Mouse (Mus musculus) right cerebral cortex, adult 2 months (tissue): ENCODE data around the gene Prr7.

Experiments
- DNase-seq, 2 experiments: peaks; one replicate each; pipeline ENCODE4 v3.0.0; 2021 to 2022; ENCODE audit warnings: low spot score in 2 of 2

The Prr7 gene

DNA sequence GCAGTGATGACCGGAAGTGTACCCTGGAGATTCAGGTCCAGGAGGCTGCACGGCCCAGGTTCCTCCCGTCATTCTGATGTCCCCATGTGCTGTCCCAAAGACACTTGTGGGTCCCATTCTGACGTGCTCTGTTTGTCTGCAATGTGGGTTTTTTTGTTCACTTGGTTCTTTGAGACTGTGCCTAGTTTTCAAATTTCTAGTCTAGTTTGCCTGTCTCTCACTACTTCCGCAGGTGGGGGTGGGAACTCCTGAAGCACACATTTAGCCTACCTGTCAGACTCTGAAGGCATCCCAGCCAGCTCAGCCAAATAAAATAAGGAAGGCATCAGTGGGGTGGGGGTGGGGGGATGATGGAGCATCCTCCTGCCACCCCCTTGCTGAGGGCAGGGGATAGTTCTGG, 15.9 kb upstream of the Prr7 start:
- no peak for DNase-seq

DNA sequence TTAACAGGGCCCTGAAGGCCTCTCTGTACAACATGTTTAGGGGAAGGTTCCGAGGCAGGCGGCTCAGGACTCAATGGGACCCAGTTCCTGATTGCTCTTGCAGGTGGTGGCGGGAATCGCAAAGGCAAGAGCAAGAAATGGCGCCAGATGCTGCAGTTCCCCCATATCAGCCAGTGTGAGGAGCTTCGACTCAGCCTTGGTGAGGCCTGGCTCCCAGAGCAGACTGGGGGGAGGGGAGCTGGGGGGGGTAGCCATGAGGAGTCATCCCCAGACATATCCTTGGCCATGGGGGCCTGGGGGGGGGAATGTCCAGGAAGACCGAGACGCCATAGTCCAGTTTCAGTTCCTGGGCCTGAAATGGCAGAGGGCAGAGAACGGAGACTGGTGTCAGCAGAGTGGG, 14.9 kb upstream of the Prr7 start:
- no peak for DNase-seq

DNA sequence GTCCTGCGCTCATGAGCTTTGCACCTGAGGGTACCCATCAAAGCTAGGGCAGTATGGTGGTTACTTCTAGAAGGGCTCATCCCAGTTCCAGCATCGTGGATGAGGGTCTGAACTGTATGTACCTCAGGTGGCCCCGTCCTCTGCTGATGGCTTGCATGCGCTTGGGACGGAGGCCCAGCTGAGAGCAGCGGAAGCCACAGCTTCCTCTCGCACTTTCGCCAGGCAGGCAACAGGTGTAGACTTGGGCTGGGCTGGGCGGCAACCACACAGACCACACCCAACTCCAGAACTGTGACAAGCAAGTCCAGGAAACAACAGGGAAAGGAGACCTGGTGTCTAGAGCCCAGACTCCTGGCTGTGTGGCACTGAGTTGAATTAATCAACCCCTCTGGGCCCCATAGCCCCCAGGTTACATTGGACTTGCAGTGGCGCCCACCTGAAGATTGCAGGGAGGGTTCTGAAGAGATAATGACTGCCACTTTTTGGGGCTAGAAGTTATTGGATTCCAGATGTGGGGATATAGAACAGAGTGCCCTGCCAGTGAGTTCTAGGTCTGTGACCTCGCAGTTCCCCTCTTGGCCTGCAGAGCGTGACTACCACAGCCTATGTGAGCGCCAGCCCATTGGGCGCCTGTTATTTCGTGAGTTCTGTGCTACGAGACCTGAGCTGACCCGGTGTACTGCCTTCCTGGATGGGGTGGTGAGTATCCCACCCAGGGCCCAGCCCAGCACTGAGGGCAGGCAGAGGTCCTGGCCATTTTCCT, 14.2 kb upstream of the Prr7 start:
- DNase-seq, result no peak

DNA sequence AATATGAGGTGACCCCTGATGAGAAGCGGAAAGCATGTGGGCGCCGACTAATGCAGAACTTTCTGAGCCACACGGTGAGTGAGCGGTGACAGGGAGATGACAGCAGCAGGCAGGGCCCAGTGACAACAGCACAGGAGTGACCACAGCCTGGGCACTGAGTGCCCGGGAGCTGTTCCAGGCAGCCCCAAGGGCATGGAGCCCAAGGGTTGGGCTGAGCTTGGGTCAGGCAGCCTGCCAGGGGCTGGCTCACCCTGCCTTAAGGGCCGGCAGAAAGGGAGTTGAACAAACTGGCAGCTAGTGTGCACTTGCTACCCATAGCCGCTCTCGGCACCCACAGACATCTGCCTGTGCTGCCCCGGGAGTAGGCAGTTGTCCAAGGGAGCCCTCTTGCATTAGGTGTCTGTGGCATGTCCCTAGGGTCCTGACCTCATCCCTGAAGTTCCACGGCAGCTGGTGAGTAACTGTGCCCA, 13.5 kb upstream of the Prr7 start:
- DNase-seq, result no peak

DNA sequence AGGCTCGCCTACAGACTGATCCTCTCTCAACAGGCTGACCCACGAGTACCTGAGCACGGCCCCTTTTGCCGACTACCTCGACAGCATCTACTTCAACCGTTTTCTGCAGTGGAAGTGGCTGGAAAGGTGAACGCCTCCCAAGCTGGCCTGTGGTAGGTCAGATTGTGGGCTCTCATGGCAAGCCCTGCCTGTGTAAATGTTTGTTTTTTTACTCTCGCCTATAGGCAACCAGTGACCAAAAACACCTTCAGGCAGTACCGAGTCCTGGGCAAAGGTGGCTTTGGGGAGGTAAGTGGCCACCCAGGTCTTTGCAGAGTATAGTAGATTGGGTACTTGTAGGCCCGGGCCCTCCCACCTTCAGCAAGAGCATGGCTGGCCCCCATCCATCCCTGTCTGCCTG, 12.8 kb upstream of the Prr7 start:
- DNase-seq, result no peak

DNA sequence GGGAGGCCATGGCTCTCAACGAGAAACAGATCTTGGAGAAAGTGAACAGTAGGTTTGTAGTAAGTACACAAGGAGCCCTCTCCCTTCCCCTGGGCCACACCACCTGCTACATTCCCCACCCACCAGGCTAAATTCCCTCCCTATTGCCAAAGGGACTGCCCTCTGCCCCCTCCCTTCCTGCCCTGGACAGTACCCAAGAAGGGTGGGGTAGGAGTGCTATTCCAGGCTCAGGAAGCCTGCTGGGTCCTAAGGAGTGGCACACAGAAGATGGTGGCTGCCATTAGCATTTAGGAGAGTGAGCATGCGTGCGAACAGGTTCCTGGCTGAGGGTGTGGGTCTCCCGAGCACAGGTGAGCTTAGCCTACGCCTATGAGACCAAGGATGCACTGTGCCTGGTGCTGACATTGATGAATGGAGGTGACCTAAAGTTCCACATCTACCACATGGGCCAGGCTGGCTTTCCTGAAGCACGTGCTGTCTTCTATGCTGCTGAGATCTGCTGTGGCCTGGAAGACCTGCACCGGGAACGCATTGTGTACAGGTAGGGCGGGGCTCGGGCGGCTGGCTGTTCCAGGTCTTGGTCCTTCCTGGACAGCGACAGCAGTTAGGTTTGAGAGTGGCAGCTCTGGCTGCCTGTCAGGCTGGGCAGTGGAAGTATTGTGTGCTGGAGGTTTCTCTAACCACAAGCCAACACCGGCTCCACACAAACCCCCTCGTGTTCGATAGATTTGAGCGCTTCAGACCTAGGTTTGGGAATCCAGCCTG, 12.1 kb upstream of the Prr7 start:
- DNase-seq, result no peak

DNA sequence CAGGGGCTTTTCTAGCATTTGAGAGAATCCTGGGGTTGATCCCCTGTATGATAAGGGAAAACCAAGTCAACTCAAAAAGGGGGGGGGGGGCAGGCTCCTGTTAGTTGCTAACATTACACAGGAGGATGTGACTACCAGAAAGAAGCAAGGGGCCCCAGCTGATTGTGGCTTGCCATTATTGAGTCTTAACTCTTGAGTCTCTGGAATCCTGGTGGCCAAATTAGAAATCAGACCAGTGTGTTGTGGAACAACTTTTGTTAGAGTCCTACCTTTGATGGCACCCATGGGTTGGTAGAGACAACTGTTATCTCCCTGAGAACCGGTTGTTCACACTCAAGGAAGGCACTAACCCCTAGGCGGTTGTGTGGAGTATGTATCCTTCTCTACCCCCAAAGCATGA, 1.1 kb upstream of the Prr7 start:
- DNase-seq, result no peak

DNA sequence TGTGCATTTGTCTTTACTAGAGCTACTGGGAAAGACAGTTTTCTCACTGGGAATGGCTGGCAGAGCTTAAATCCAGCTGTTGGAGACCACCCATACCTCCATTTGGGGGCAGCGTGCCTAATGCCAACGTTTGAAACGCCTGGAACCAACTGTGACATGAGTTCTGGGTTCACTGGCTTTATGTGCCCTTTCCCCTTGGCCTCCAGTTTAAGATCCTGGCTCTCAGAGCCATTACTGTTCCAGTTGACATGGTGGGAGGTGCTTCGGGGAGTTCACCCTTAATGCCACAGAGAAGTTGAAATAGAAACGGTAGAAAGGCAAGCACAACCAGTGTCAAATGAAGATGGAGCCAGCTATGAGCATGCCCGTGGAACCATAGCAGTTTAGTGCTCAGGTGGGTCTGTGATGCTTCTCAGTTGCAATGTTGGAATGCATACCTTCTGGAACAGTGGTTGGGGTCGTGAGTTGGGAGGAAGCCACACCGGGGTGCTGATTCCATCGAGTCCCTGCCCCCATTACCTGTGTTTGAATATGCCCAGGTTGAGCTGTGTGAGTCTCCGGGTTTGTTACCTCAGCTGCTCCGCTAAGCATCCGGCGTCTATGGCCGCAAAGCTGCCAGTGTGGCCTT, 554 bp upstream of the Prr7 start:
- peak in 1 of 2 experiments; percentile 53 for DNase-seq

DNA sequence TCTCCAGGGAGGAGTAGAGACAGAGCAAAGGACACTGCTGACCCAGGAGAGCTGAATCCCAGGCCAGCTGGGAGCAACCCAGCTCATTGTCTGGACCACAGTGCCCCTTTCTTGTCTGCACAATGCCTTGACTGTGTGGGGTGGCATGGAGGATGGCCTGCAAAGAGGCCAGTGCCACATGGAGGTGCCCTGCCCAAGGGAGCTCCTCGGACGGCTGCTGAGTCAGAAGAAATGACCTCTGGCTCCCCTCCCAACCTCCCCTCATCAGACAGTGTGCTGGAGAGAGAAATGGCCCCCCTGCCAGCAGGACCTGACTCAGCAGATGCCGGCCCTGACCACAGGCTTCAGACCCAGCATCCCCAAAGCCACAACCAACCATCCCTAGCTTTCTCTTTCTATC, 1.1 kb downstream of the Prr7 start:
- no peak for DNase-seq

DNA sequence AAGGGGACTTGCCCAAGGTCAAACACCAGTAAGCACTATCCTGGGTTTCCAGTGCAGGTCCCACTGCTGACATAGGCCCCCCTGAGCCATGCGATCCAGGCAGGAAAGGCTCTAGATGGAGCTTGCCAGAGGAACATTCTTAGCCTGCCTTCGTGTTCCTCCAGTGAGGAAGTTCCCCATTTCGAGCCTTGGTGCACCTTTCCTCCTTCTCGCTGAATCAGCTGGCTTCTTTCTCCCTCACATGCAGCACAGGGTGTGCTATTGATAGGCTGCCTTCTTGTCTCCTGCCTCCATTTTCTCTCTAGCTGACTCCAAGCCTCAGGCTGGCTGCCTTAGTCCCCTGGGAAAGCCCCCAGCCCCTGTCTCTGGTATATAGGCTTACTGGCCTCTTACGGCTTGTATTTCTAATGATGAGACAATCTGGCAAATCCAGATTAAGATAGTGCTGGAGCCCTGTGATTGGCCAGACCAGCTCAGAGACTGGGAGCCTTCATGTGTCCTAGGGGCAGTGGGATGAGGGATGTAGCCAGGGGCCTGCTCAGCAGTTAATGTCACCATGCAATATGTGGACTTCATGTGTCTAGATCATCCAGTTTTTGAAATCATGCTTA, 1.9 kb downstream of the Prr7 start:
- DNase-seq, result peak in 1 of 2 experiments; percentile 46

DNA sequence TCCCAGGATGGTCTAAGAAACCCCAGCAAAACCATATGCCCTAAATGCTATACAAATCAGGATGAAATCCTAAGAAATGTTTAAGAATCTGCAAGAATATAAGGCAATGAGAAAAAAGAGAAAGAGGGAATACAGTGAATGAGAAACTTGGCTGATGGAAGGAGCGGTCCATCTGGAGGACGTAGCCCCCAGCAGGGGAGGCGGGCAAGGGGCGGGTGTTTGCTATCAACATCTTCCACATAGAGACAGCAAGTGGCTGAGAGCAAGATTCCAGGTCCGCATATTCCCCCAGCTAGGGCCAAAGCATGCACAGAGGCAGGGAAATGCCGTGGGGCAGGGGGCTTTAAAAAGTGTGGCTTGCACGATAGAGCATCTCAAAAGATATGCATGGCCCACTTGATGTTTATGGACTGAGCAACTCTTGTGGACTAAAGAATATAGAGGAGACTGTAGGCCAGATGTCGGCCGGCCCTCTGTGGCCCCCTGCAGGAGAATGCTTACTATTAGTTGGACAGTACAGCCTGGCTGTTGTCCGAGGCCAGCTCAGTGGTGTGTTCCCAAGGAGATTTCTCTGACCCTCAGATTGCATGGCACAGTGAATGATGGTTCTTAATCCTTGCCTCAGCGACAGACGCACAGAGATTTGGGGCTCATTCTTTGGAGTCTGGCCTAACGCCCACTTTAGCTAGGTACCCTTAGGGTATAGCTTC, 4.9 kb downstream of the Prr7 start:
- no peak for DNase-seq

DNA sequence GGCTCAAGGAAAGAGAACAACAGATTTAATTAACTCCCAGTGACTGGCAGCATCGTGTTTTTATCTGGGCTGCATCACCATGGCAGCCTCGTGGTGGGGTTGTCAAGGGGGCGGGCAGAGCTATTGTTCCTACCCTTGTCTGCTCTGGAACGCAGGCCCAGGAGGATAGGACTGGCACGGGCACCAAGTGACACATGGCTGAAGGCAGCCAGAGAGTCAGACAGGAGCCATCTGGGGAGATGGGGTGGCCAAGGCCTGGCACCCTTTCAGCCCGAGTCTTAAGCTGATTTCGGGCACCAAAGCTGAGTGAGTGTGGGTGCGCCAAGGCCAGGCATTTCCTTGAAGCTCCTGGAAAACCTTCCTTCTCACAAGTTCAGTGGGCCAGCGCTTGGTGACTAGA, 6.3 kb downstream of the Prr7 start:
- DNase-seq, result peak; percentile 54 to 68

DNA sequence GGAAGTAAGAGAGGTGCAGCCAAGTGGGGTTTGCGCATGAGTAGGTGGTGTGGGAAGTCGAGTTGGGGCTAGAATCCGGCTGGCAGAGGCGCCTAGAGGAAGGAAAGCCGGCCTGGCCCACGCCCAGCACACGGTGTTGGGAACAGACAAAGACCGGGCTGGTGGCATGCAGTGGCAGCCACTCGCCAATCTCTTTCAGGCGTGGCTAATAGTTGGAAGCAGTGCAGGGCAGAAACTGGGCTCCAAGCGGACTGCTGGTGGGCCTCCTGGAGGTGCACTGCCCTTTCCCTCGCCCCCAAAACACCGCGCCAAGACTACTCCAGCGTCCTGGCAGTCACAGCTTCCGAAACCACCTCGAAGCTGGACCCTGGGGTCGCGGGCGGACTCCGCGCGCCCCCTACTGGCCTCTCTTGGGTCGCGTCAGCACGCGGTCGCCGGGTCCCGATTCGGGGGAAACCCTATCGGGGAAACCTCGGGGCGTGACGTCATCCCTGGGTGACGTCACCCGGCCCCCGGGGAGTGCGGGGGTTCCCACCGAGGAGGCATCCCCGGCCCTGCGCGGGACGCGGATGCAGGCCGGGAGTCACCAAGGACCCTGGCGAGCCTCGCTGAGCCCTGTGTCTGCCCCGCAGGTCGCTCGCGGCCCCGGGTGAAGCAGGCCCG, 7.2 kb downstream of the Prr7 start:
- DNase-seq, result peak; percentile 77 to 81

DNA sequence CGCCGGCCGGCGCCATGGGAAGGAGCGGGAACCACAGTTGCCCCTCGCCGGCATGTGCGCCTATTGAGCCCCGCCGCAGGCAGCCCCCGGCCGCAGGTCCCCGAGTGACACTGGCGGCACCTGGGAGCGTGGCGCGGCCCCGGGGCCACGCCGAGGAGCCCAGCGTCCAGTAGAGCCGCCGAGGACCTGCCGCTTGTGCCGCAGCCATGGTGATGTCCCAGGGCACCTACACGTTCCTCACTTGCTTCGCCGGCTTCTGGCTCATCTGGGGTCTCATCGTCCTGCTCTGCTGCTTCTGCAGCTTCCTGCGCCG, 7.7 kb downstream of the Prr7 start:
- no peak for DNase-seq

DNA sequence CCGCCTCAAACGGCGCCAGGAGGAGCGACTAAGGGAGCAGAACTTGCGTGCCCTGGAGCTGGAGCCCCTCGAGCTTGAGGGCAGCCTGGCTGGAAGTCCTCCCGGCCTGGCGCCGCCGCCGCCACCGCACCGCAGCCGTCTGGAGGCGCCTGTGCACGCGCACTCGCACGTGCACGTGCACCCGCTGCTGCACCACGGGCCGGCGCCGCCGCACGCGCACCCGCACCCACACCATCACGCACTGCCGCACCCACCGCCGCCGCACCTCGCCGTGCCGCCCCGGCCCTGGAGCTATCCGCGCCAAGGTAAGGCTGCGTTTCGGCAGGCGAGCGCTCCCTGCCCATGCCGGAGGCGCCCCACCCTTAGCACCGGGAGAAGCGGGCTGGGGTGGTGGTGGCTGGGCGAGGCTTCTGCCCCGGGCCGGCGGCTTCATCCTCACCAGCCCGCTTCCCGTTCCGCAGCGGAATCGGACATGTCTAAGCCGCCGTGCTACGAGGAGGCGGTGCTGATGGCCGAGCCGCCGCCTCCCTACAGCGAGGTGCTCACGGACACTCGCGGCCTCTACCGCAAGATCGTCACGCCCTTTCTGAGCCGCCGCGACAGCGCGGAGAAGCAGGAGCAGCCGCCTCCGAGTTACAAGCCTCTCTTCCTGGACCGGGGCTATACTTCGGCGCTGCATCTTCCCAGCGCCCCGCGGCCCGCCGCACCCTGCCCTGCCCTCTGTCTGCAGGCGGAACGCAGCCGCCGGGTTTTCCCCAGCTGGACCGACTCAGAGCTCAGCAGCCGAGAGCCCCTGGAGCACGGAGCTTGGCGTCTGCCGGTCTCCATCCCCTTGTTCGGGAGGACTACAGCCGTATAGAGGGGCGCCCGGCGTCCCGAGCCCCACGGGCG, 8.3 kb downstream of the Prr7 start:
- DNase-seq, result peak; percentile 79 to 81

DNA sequence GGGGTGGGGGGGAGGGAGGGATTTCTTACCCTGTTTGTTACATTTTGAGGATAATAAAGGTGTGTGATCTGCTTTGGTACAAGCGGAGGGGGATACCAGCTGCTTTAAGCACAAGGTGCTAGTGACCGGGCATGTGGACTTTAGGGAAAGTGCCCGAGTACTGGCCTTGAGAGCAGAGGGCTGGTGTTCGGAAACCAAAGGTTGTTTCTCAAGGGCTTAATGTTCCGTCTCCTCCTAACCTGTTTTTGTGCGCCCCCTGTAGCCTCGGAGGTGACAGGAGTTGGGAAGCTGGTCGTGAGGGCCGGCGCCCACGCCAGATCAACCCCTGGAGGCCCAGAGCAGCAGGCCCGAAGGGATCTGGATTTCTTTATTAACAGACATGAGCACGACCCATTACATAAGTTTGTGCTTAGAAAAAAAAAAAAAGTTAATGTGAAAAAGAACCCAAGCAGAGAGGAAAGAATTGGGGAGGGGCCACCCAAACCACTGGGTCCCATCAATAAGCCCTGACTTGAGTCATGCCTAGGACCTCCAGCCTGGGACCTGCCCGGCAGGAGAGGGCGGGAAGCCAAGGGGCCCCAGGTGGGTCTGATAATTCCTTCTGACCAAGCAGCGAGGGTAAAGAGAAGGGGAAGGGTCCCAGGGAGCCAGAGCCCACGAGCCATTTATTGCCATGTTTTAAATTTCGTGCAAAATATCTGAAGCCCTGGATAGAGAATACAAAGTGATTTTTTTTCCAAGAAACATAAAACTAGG, 9.2 kb downstream of the Prr7 start:
- DNase-seq, result peak; percentile 47 to 53

DNA sequence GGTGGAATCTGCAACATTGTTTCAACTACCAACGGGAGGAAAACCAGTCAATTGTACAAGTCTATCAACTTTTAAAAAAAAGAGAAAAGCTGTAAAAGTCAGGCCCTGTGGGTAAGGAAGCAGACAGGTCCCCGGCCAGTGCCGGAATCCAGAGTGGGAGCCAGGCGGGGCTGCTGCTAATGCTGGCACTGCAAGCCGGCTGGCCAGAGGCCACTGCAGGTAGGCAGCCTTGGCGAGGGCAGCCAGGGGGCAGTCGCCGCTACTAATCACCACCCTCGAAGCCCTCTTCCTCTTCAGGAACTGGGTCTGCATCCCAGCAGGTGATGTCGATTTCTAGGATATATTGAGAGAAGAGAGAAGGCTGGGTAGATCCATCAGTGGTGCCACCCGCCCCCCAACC, 9.9 kb downstream of the Prr7 start:
- no peak for DNase-seq

DNA sequence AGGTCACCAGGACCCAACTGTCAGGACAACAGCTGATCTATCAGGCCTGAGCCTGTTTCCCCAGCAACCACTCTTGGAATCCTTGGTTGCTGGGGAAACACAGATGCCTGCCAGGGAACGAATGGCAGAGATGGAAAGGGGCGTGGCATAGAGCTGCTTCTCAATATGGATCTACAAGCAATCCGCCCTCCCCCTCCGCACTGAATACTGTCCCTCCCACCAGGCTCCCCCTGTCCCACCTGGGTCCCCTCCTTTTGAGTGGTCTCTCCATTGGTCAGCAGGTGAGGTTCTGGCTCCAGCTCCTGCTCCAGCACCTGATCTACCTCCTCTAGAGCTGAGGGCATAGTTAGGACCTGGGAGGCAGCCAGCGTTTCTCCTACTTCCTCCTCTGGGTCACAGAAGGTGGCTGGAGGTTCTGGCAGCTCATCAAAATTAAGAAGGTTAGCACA, 10.6 kb downstream of the Prr7 start:
- DNase-seq, result peak; percentile 71 to 79

DNA sequence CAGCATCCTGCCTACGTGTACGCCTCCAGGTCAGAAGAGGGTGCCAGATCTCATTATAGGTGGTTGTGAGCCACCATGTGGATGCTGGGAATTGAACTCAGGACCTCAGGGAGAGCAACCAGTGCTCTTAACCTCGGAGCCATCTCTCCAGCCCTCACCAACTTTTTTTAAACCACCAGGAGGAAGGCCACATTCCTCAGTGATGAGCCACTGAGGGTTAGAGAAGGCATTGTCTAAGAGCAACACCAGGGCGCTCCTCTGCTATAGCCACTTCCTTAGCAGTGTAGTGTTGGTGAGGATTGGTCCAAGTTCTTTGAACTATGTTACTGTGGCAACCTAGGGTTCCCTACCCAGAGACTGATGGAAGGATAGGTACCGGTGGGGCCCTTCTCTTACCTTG, 11.7 kb downstream of the Prr7 start:
- DNase-seq, result no peak
